Mouse (Mus musculus) limb, embryonic 14.5 days (tissue): Measurements from ENCODE around the gene Amotl1. TPM values are rescaled to one million over a fixed set of nuclear protein-coding genes. Genes with fewer than 3 reads are reported as not detected.

Experiments used
- ATAC-seq: fragments of 200-750 bp; cut with Nextera tagmentation; 2 replicates; pipeline ENCODE4 v1.8.0; 2017; ENCODE audit warnings: low read depth, moderate number of reproducible peaks, moderate TSS enrichment; ENCODE audit not compliant: low FRiP score
- DNase-seq: peaks from one replicate; pipeline ENCODE4 v3.0.0-alpha.2; 2015; ENCODE audit warnings: low spot score
- H3K27ac ChIP-seq: fragments of 300-500 bp; sonication (generic); replicated peaks from 2 replicates; pipeline ENCODE4 v1.5.1; 2014; ENCODE audit warnings: low read depth, mild to moderate bottlenecking, low read length, moderate library complexity, mixed read lengths
- H3K27me3 ChIP-seq: fragments of 300-500 bp; sonication (generic); 2 replicates; pipeline ENCODE4 v1.6.1; 2014; ENCODE audit warnings: low read length, mixed read lengths; ENCODE audit not compliant: control insufficient read depth, insufficient read depth
- H3K36me3 ChIP-seq: fragments of 300-500 bp; sonication (generic); 2 replicates; pipeline ENCODE4 v1.6.1; 2014; ENCODE audit warnings: mild to moderate bottlenecking, low read length, moderate library complexity, mixed read lengths; ENCODE audit not compliant: control insufficient read depth, insufficient read depth
- H3K4me1 ChIP-seq: fragments of 300-500 bp; sonication (generic); 2 replicates; pipeline ENCODE4 v1.6.1; 2014; ENCODE audit warnings: antibody characterized with exemption, low read length, mixed read lengths; ENCODE audit not compliant: control insufficient read depth, insufficient read depth
- H3K4me2 ChIP-seq: fragments of 300-500 bp; sonication (generic); replicated peaks from 2 replicates; pipeline ENCODE4 v1.6.1; 2014; ENCODE audit warnings: low read depth, mild to moderate bottlenecking, low read length, moderate library complexity; ENCODE audit not compliant: severe bottlenecking
- H3K4me3 ChIP-seq: fragments of 300-500 bp; sonication (generic); replicated peaks from 2 replicates; pipeline ENCODE4 v1.5.1; 2014; ENCODE audit warnings: low read length
- H3K9ac ChIP-seq: fragments of 300-500 bp; sonication (generic); 2 replicates; pipeline ENCODE4 v1.6.1; 2014; ENCODE audit warnings: mild to moderate bottlenecking, low read depth, low read length, moderate library complexity; ENCODE audit not compliant: severe bottlenecking
- H3K9me3 ChIP-seq: fragments of 300-500 bp; sonication (generic); 2 replicates; pipeline ENCODE4 v1.6.1; 2016; ENCODE audit warnings: low read length; ENCODE audit not compliant: control insufficient read depth
- POLR2A ChIP-seq: fragments of 200-500 bp; IDR thresholded peaks from 2 replicates; pipeline ENCODE4 v1.8.0; 2012; ENCODE audit warnings: inconsistent platforms, mild to moderate bottlenecking, moderate library complexity, borderline replicate concordance; ENCODE audit not compliant: insufficient read depth, insufficient read length; ENCODE audit errors: extremely low read depth
- WGBS: fragments of 180-500 bp; shearing (Covaris S2); extraction: QIAGEN DNeasy Blood & Tissue Kit; methylation state at CpG from one replicate; pipeline ENCODE4 v1.1.7; 2014; 5-methylcytosine and 5-hydroxymethylcytosine counted together
- polyA plus RNA-seq, 2 experiments: library from polyadenylated mRNA; depleted of rRNA in 1 of 2; stranded (reverse) in 1 of 2; unstranded in 1 of 2; fragments of >200 nt; fragmentation: Nextera tagmentation in 1 of 2; extraction: Ambion mirVana in 1 of 2; gene quantifications; 2 replicates each; pipeline versions ENCODE4 v1.2.1 to v1.2.3; 2012 to 2014

Amotl1 gene
- polyA plus RNA-seq, 2 experiments = 47.7 to 53.9 TPM

DNA sequence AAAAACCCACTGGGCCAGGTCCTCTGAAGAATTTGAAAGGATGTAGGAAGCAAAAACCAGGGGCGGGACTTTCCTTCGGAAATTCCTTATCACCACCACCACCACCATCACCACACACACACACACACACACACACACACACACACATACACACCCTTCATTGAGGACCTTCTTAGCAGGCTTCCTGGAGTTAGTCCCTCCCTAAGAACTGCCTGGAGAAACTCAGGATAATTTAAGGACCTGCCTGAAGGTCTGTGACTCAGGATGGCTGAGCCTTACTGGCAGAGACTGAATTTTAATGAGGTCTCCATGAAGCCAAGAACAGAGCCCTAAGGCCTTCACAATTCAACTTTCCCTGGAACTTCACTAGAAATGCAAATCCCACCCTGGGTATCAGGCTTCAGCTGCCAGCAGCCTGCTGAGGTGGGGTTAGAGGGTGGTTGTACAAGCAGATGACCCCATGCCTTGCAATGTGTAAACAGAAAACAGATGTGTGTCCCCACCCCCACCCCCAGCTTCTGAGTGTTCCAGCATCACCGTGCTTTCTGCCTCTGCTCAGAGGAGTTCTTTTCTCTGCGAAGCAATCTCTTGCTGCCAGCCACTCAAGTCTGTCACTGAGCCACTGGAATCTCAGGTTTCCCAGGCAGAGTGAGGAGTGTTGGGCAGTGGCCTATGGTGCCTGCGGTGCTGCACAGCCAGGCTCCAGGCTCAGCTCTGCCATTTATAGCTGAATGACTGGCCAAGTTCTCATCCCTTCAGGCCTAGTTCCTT lies 2.4 kb downstream of the Amotl1 start:
- Histone ChIP-seq H3K4me3 (no peak overlapping the region), H3K36me3 (no peaks in the 10 kb centered on the region), H3K9ac (peak overlapping the region; percentile 5; the same call in 1 of the 2 replicates), H3K27me3 (no peaks in the 10 kb centered on the region), H3K9me3 (no peaks in the 10 kb centered on the region), H3K4me1 (peaks cover 26% of the 10 kb centered on the region), H3K27ac (peak overlapping the region; percentile 76), H3K4me2 (no peak overlapping the region)
- ATAC-seq (peak; percentile 82), DNase-seq (peak; percentile 60)
- TF ChIP-seq POLR2A = no peak
- WGBS = 10% methylated on average over 5 of the region's 5 CpGs

DNA sequence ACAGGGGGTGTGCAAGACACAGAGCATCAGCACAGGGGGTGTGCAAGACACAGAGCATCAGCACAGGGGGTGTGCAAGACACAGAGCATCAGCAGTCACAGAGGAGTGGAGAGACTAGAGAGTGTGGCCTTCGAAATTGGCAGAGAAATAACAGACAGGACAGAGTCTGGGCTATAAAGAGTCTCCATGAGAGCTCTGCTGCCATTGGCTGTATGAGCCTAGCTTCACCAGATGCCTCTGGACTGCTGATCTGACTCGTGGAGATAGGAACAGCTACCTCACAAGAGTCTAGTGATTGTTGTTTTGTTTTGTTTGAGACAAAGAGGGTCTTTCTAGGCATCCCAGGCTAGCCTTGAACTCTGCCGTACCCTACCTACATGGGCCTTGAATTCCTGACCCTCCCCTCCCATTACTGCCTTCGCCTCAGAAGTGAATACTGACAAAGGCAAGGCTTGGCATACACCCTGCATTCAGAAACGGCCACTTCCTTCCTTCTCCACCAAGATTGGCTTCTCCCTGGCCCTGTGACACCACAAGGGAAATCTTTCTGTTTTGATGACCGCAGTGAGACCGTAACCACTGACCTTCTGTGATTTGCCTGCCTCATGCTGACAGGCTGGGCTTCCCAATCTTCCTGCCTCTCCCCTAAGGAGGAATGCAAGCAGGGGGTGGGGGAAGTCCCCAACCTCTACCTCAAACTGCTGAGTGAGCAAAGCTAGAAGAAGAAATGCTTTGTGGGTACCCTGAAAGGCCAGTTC lies 3.4 kb downstream of the Amotl1 start:
- TF ChIP-seq POLR2A = no peak
- Histone ChIP-seq H3K36me3 (no peaks in the 10 kb centered on the region), H3K9me3 (no peaks in the 10 kb centered on the region), H3K4me2 (no peak overlapping the region), H3K4me1 (peaks cover 26% of the 10 kb centered on the region), H3K27me3 (no peaks in the 10 kb centered on the region), H3K4me3 (no peak overlapping the region), H3K27ac (peak overlapping the region; percentile 76), H3K9ac (no peak overlapping the region)
- WGBS = 33% methylated on average over 7 of the region's 7 CpGs
- no peak for DNase-seq
- ATAC-seq = no peak; the same call in 1 of the 2 replicates

DNA sequence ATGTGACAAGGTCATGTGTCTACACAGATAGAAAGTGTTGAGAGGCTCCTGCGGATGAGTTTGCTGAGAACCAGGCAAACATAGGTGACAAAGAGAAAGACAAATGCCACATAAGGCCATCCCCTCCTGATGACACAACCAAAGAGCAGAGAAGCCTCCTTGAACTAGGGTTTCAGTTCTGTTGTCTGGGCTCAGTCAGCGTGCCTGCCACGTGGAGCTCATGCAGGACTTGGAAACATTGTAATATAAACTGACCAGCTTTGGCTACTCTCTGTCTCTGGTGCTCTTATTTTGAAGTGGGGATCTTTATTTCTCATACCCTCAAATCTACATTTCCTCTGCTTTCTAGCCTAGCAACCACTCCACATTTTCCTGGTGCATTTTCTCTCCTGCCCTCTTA lies 8.6 kb downstream of the Amotl1 start:
- ATAC-seq (no peak), DNase-seq (no peak)
- Histone ChIP-seq H3K9ac (no peak overlapping the region), H3K9me3 (no peaks in the 10 kb centered on the region), H3K4me3 (no peak overlapping the region), H3K36me3 (no peaks in the 10 kb centered on the region), H3K4me1 (peaks cover 14% of the 10 kb centered on the region), H3K27ac (no peak overlapping the region), H3K27me3 (no peaks in the 10 kb centered on the region), H3K4me2 (no peak overlapping the region)
- no peak for TF ChIP-seq POLR2A
- WGBS = 76% methylated on average over 3 of the region's 3 CpGs

DNA sequence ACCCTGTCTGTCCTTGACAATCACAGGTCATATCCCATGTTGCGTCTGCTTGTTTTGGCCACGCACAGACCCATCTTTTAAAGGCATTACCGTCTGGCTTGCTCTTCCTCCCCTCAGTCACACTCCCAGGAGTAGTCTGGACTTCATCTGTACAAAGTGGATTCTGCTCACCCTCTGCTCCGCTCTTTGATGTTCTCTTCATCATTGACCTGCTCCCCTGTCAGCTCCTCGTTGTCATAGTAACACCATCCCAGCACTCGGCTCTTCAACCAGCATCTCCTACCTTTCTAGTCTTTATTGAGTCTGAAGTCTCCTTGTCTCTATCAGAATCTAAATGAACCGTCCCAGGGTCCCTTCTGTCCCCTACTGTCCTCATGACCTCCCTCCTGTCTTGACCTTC lies 9.3 kb downstream of the Amotl1 start:
- Histone ChIP-seq H3K4me1 (peaks cover 16% of the 10 kb centered on the region), H3K4me3 (no peak overlapping the region), H3K27me3 (no peaks in the 10 kb centered on the region), H3K9me3 (no peaks in the 10 kb centered on the region), H3K9ac (no peak overlapping the region), H3K27ac (no peak overlapping the region), H3K4me2 (no peak overlapping the region), H3K36me3 (no peaks in the 10 kb centered on the region)
- no peak for ATAC-seq
- 63% methylated on average over 7 of the region's 7 CpGs for WGBS
- no peak for DNase-seq
- no peak for TF ChIP-seq POLR2A

DNA sequence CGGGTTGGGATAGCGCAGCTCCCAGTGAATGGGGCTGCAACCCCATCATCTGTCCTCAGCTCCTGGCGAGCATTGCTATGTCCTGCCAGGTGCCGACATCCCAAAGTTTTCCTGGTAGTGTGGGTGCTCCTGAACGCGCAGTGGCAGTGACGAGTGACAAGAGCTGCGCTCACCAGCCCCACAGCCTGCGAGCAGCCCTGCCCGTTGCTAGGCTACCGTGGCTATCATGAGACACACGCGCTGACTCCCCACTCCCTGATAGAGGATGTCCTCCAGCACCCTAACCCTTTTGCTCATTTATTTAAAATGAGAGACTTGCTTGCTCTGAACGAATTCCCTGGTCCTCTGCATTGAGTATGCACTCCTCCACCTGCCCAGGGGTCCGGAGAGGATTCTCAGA lies 10.7 kb downstream of the Amotl1 start:
- DNase-seq = no peak
- Histone ChIP-seq H3K4me1 (peaks cover 16% of the 10 kb centered on the region), H3K9ac (no peak overlapping the region), H3K36me3 (no peaks in the 10 kb centered on the region), H3K27ac (no peak overlapping the region), H3K4me2 (no peak overlapping the region), H3K27me3 (no peaks in the 10 kb centered on the region), H3K4me3 (no peak overlapping the region), H3K9me3 (no peaks in the 10 kb centered on the region)
- TF ChIP-seq POLR2A = no peak
- no peak for ATAC-seq
- WGBS = 28% methylated on average over 15 of the region's 15 CpGs
